Mouse (Mus musculus): ENCODE measurements around the gene Cylc1. TPM values are rescaled to one million over a fixed set of nuclear protein-coding genes. Genes with fewer than 3 reads are reported as not detected.

The Cylc1 gene
- total RNA-seq (2021), result not detected
- long read RNA-seq, experiment 1, result 0 reads
- long read RNA-seq, experiment 2, result 0 reads

- Histone ChIP-seq H3K4me3 (no peak within 1 kb of the TSS), H3K27ac (no peak within 1 kb of the TSS)
- no peak for DNase-seq
- intact Hi-C loops (cut with DNase I), result no loop called here
- no peak for TF ChIP-seq CTCF (IDR thresholded peaks at IDR 0.05)
These were observed at the start of gene Cylc1 for GRCm38 (mm10) chrX:111110118-111110517. Gene Cylc1, plus strand, starts transcription at chrX:111110418.

DNA sequence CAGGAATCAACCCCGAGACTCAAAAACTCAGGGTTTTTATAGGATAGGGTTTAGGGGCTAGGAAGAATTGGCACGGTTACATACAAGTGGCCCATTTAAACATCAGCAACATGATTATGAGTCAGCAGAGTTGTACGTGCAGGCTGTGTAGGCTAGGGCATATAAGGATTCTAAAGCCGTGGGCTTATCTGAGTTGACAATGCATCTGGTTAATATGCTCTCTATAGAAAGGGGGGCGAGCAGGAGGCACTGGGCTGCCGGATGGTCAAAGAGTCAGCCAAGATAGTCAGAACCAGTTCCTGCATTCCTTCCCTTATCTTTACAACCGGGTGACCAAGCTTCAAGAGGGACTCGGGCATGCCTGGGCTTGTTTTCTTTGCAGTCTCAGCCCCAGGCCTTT lies 31.5 kb upstream of the Cylc1 start:
- DNase-seq, result no peak
- no peak for TF ChIP-seq CTCF (IDR thresholded peaks at IDR 0.05)
- intact Hi-C loops (cut with DNase I), result no loop called here
- Histone ChIP-seq H3K4me3 (no peak overlapping the region), H3K27ac (no peak overlapping the region)

- intact Hi-C loops (cut with DNase I), result no loop called here
- Histone ChIP-seq H3K27ac (no peak within 1 kb of the TSS), H3K4me3 (no peak within 1 kb of the TSS)
- no peak for TF ChIP-seq CTCF (IDR thresholded peaks at IDR 0.05)
- DNase-seq, result no peak
These were observed 57.8 kb downstream of the Cylc1 start, which contains the start of gene Gm10112 for GRCm38 (mm10) chrX:111168040-111168439. Gene Gm10112, plus strand, starts transcription at chrX:111168340.

Other genes with a start within 250 kb of the Cylc1 start
- not detected for gene Gm10112, start 57.9 kb downstream of the Cylc1 start, total RNA-seq (2021)